Mouse (Mus musculus) midbrain, embryonic 13.5 days (tissue): ENCODE measurements around the gene Lpp. TPM values are rescaled to one million over a fixed set of nuclear protein-coding genes. Genes with fewer than 3 reads are reported as not detected.

Experiments used
- ATAC-seq: fragments of 200-750 bp; cut with Nextera tagmentation; 2 replicates; pipeline ENCODE4 v1.8.0; 2017; ENCODE audit warnings: mild to moderate bottlenecking, moderate TSS enrichment, moderate library complexity
- H3K27ac ChIP-seq: fragments of 300-500 bp; sonication (generic); 2 replicates; pipeline ENCODE4 v1.5.1; 2015; ENCODE audit warnings: inconsistent platforms, mild to moderate bottlenecking, moderate library complexity
- H3K27me3 ChIP-seq: fragments of 300-500 bp; sonication (generic); 2 replicates; pipeline ENCODE4 v1.6.1; 2015; ENCODE audit warnings: mild to moderate bottlenecking, inconsistent platforms
- H3K36me3 ChIP-seq: fragments of 300-500 bp; sonication (generic); 2 replicates; pipeline ENCODE4 v1.6.1; 2015; ENCODE audit warnings: mild to moderate bottlenecking, inconsistent platforms
- H3K4me1 ChIP-seq: fragments of 300-500 bp; sonication (generic); replicated peaks from 2 replicates; pipeline ENCODE4 v1.6.1; 2015; ENCODE audit warnings: inconsistent platforms
- H3K4me2 ChIP-seq: fragments of 300-500 bp; sonication (generic); replicated peaks from 2 replicates; pipeline ENCODE4 v1.6.1; 2015; ENCODE audit warnings: moderate library complexity, mild to moderate bottlenecking, inconsistent platforms
- H3K4me3 ChIP-seq: fragments of 300-500 bp; sonication (generic); replicated peaks from 2 replicates; pipeline ENCODE4 v1.5.1; 2015; ENCODE audit warnings: mild to moderate bottlenecking, inconsistent platforms
- H3K9ac ChIP-seq: fragments of 300-500 bp; sonication (generic); replicated peaks from 2 replicates; pipeline ENCODE4 v1.6.1; 2015; ENCODE audit warnings: mild to moderate bottlenecking, inconsistent platforms
- H3K9me3 ChIP-seq: fragments of 300-500 bp; sonication (generic); 2 replicates; pipeline ENCODE4 v1.6.1; 2016; ENCODE audit warnings: mild to moderate bottlenecking, inconsistent platforms
- WGBS: fragments of 180-500 bp; shearing (Covaris S2); methylation state at CpG from one replicate; pipeline ENCODE4 v1.1.7; 2015; 5-methylcytosine and 5-hydroxymethylcytosine counted together
- polyA plus RNA-seq: library from polyadenylated mRNA; unstranded; fragments of >200 nt; fragmentation: Nextera tagmentation; extraction: Ambion mirVana; gene quantifications from 2 replicates; pipeline ENCODE4 v1.2.1, GENCODE M21; 2015

The Lpp gene
- polyA plus RNA-seq, 1 experiment from 2014 or later, result 9.0 TPM

GRCm38 (mm10) chr16:24545366-24545765 is 152.1 kb downstream of the Lpp start:
- Histone ChIP-seq H3K36me3 (no peaks in the 10 kb centered on the region), H3K27ac (no peak overlapping the region), H3K9ac (no peak overlapping the region), H3K4me2 (no peak overlapping the region), H3K4me3 (no peak overlapping the region), H3K4me1 (no peaks in the 10 kb centered on the region), H3K9me3 (no peaks in the 10 kb centered on the region), H3K27me3 (no peaks in the 10 kb centered on the region)
- 86% methylated on average over 5 of the region's 5 CpGs for WGBS
- ATAC-seq, result no peak

- Histone ChIP-seq H3K27ac (no peak overlapping the region), H3K27me3 (no peaks in the 10 kb centered on the region), H3K4me1 (no peaks in the 10 kb centered on the region), H3K9me3 (no peaks in the 10 kb centered on the region), H3K4me2 (no peak overlapping the region), H3K4me3 (no peak overlapping the region), H3K36me3 (no peaks in the 10 kb centered on the region), H3K9ac (no peak overlapping the region)
- WGBS, result 92% methylated on average over 4 of the region's 4 CpGs
- no peak for ATAC-seq
Measured at GRCm38 (mm10) chr16:24558458-24558857, 165.2 kb downstream of the Lpp start.

- 89% methylated on average over 4 of the region's 4 CpGs for WGBS
- no peak overlapping the region for H3K4me3 ChIP-seq
Measured at GRCm38 (mm10) chr16:24559811-24560210, 166.5 kb downstream of the Lpp start.

GRCm38 (mm10) chr16:24560998-24561397 is 167.7 kb downstream of the Lpp start:
- no peak overlapping the region for H3K9ac ChIP-seq
- ATAC-seq, result no peak
- WGBS, result 89% methylated on average over 2 of the region's 2 CpGs

More at GRCm38 (mm10) chr16:24559811-24560210, 166.5 kb downstream of the Lpp start:
- Histone ChIP-seq H3K4me2 (no peak overlapping the region), H3K9ac (no peak overlapping the region), H3K4me1 (no peaks in the 10 kb centered on the region), H3K9me3 (no peaks in the 10 kb centered on the region), H3K27me3 (no peaks in the 10 kb centered on the region), H3K27ac (no peak overlapping the region), H3K36me3 (no peaks in the 10 kb centered on the region)
- no peak for ATAC-seq

GRCm38 (mm10) chr16:24561602-24562001 is 168.3 kb downstream of the Lpp start:
- Histone ChIP-seq H3K27me3 (no peaks in the 10 kb centered on the region), H3K4me2 (no peak overlapping the region), H3K4me1 (no peaks in the 10 kb centered on the region), H3K27ac (no peak overlapping the region), H3K9ac (no peak overlapping the region), H3K36me3 (no peaks in the 10 kb centered on the region), H3K4me3 (no peak overlapping the region), H3K9me3 (no peaks in the 10 kb centered on the region)
- 82% methylated on average over 4 of the region's 4 CpGs for WGBS
- ATAC-seq, result no peak

More at GRCm38 (mm10) chr16:24560998-24561397, 167.7 kb downstream of the Lpp start:
- Histone ChIP-seq H3K4me1 (no peaks in the 10 kb centered on the region), H3K27ac (no peak overlapping the region), H3K27me3 (no peaks in the 10 kb centered on the region), H3K9me3 (no peaks in the 10 kb centered on the region), H3K4me3 (no peak overlapping the region), H3K4me2 (no peak overlapping the region), H3K36me3 (no peaks in the 10 kb centered on the region)

GRCm38 (mm10) chr16:24565311-24565710 is 172.0 kb downstream of the Lpp start:
- no peak overlapping the region for H3K4me2 ChIP-seq
- WGBS, result 91% methylated on average over 7 of the region's 7 CpGs

GRCm38 (mm10) chr16:24566277-24566676 is 173.0 kb downstream of the Lpp start:
- no peaks in the 10 kb centered on the region for H3K27me3 ChIP-seq
- no peak overlapping the region for H3K4me3 ChIP-seq
- ATAC-seq, result no peak
- no peaks in the 10 kb centered on the region for H3K36me3 ChIP-seq
- H3K9me3 ChIP-seq, result no peaks in the 10 kb centered on the region
- no peaks in the 10 kb centered on the region for H3K4me1 ChIP-seq
- H3K27ac ChIP-seq, result no peak overlapping the region
- H3K4me2 ChIP-seq, result no peak overlapping the region
- WGBS, result 89% methylated on average over 3 of the region's 3 CpGs
- no peak overlapping the region for H3K9ac ChIP-seq

More at GRCm38 (mm10) chr16:24565311-24565710, 172.0 kb downstream of the Lpp start:
- no peak overlapping the region for H3K9ac ChIP-seq
- H3K36me3 ChIP-seq, result no peaks in the 10 kb centered on the region
- H3K27me3 ChIP-seq, result no peaks in the 10 kb centered on the region
- no peaks in the 10 kb centered on the region for H3K4me1 ChIP-seq
- no peak for ATAC-seq
- no peak overlapping the region for H3K4me3 ChIP-seq
- no peak overlapping the region for H3K27ac ChIP-seq
- no peaks in the 10 kb centered on the region for H3K9me3 ChIP-seq

GRCm38 (mm10) chr16:24567562-24567961 is 174.3 kb downstream of the Lpp start:
- WGBS, result 91% methylated on average over 3 of the region's 3 CpGs
- Histone ChIP-seq H3K27ac (no peak overlapping the region), H3K9me3 (no peaks in the 10 kb centered on the region), H3K4me1 (no peaks in the 10 kb centered on the region), H3K36me3 (no peaks in the 10 kb centered on the region), H3K4me3 (no peak overlapping the region), H3K4me2 (no peak overlapping the region), H3K27me3 (no peaks in the 10 kb centered on the region), H3K9ac (no peak overlapping the region)
- no peak for ATAC-seq

- H3K4me3 ChIP-seq, result no peak overlapping the region
- no peaks in the 10 kb centered on the region for H3K4me1 ChIP-seq
- H3K4me2 ChIP-seq, result no peak overlapping the region
- ATAC-seq, result no peak
- 90% methylated on average over 3 of the region's 3 CpGs for WGBS
- H3K27me3 ChIP-seq, result no peaks in the 10 kb centered on the region
- no peaks in the 10 kb centered on the region for H3K9me3 ChIP-seq
- H3K9ac ChIP-seq, result no peak overlapping the region
- H3K27ac ChIP-seq, result no peak overlapping the region
- no peaks in the 10 kb centered on the region for H3K36me3 ChIP-seq
Measured at GRCm38 (mm10) chr16:24568061-24568460, 174.8 kb downstream of the Lpp start.

- Histone ChIP-seq H3K9ac (no peak overlapping the region), H3K4me2 (no peak overlapping the region), H3K27me3 (no peaks in the 10 kb centered on the region), H3K27ac (no peak overlapping the region), H3K4me3 (no peak overlapping the region), H3K9me3 (no peaks in the 10 kb centered on the region), H3K4me1 (no peaks in the 10 kb centered on the region), H3K36me3 (no peaks in the 10 kb centered on the region)
- 80% methylated on average over 5 of the region's 5 CpGs for WGBS
- ATAC-seq, result no peak
Measured at GRCm38 (mm10) chr16:24569681-24570080, 176.4 kb downstream of the Lpp start.

GRCm38 (mm10) chr16:24576999-24577398 is 183.7 kb downstream of the Lpp start:
- H3K9ac ChIP-seq, result no peak overlapping the region

GRCm38 (mm10) chr16:24577798-24578197 is 184.5 kb downstream of the Lpp start:
- H3K27me3 ChIP-seq, result no peaks in the 10 kb centered on the region
- H3K4me3 ChIP-seq, result no peak overlapping the region
- no peaks in the 10 kb centered on the region for H3K4me1 ChIP-seq
- WGBS, result 93% methylated on average over 2 of the region's 2 CpGs
- no peak overlapping the region for H3K9ac ChIP-seq
- no peak for ATAC-seq
- H3K9me3 ChIP-seq, result no peaks in the 10 kb centered on the region
- no peak overlapping the region for H3K27ac ChIP-seq
- no peaks in the 10 kb centered on the region for H3K36me3 ChIP-seq
- H3K4me2 ChIP-seq, result no peak overlapping the region

More at GRCm38 (mm10) chr16:24576999-24577398, 183.7 kb downstream of the Lpp start:
- H3K27ac ChIP-seq, result no peak overlapping the region
- no peaks in the 10 kb centered on the region for H3K27me3 ChIP-seq
- no peak overlapping the region for H3K4me2 ChIP-seq
- WGBS, result 87% methylated on average over 2 of the region's 2 CpGs
- no peaks in the 10 kb centered on the region for H3K36me3 ChIP-seq
- no peak for ATAC-seq
- H3K9me3 ChIP-seq, result no peaks in the 10 kb centered on the region
- no peaks in the 10 kb centered on the region for H3K4me1 ChIP-seq
- H3K4me3 ChIP-seq, result no peak overlapping the region

- H3K4me1 ChIP-seq, result no peaks in the 10 kb centered on the region
- no peaks in the 10 kb centered on the region for H3K36me3 ChIP-seq
- no peak overlapping the region for H3K4me2 ChIP-seq
- no peak for ATAC-seq
- H3K9ac ChIP-seq, result no peak overlapping the region
- WGBS, result 94% methylated on average over 2 of the region's 2 CpGs
- H3K9me3 ChIP-seq, result no peaks in the 10 kb centered on the region
- H3K27me3 ChIP-seq, result no peaks in the 10 kb centered on the region
- H3K27ac ChIP-seq, result no peak overlapping the region
- H3K4me3 ChIP-seq, result no peak overlapping the region
Measured at GRCm38 (mm10) chr16:24582847-24583246, 189.5 kb downstream of the Lpp start.
